Mouse (Mus musculus) frontal cortex, adult 2 months (tissue): ENCODE data around the gene Sin3a. TPM values are rescaled to one million over a fixed set of nuclear protein-coding genes. Genes with fewer than 3 reads are reported as not detected.

Source experiments
- DNase-seq, 2 experiments: peaks; one replicate each; pipeline ENCODE4 v3.0.0; 2022; ENCODE audit warnings: low spot score in 1 of 2; ENCODE audit errors: extremely low spot score in 1 of 2
- polyA plus RNA-seq: library from polyadenylated mRNA; depleted of rRNA; stranded (reverse); fragments of >200 nt; gene quantifications from 2 replicates; pipeline ENCODE4 v1.2.3, GENCODE M21; 2012

Sin3a gene
- polyA plus RNA-seq, 1 experiment: 29.9 TPM

GRCm38 (mm10) chr9:57137246-57137645 is 65.4 kb downstream of the Sin3a start:
- no peak for DNase-seq

- no peak for DNase-seq
These were observed 65.9 kb downstream of the Sin3a start for GRCm38 (mm10) chr9:57137777-57138176.

- DNase-seq: no peak
These were observed 66.7 kb downstream of the Sin3a start for GRCm38 (mm10) chr9:57138507-57138906.

- DNase-seq: no peak
These were observed 67.3 kb downstream of the Sin3a start for GRCm38 (mm10) chr9:57139110-57139509.

GRCm38 (mm10) chr9:57139571-57139970 is 67.7 kb downstream of the Sin3a start:
- DNase-seq: no peak

- DNase-seq: no peak
These were observed 69.8 kb downstream of the Sin3a start for GRCm38 (mm10) chr9:57141417-57142353.

GRCm38 (mm10) chr9:57143212-57143611 is 71.4 kb downstream of the Sin3a start:
- no peak for DNase-seq

GRCm38 (mm10) chr9:57144830-57145229 is 73.0 kb downstream of the Sin3a start:
- no peak for DNase-seq

- DNase-seq: no peak
These were observed 74.7 kb downstream of the Sin3a start for GRCm38 (mm10) chr9:57146451-57147066.

GRCm38 (mm10) chr9:57147205-57148143 is 75.6 kb downstream of the Sin3a start:
- DNase-seq: no peak

- peak; percentile 94 to 96 for DNase-seq
These were observed 76.5 kb downstream of the Sin3a start, which contains the start of gene Neil1 for GRCm38 (mm10) chr9:57148144-57148878. Neil1 (minus strand) TSS chr9:57148305.

- no peak for DNase-seq
These were observed 77.2 kb downstream of the Sin3a start for GRCm38 (mm10) chr9:57149021-57149420.

- no peak for DNase-seq
These were observed 78.4 kb downstream of the Sin3a start for GRCm38 (mm10) chr9:57150192-57150591.

- no peak for DNase-seq
These were observed 80.5 kb downstream of the Sin3a start for GRCm38 (mm10) chr9:57152331-57152730.

GRCm38 (mm10) chr9:57156383-57156782 is 84.5 kb downstream of the Sin3a start:
- no peak for DNase-seq

- no peak for DNase-seq
These were observed 85.0 kb downstream of the Sin3a start for GRCm38 (mm10) chr9:57156823-57157222.

- DNase-seq: peak in 1 of 2 experiments; percentile 35
These were observed 85.7 kb downstream of the Sin3a start for GRCm38 (mm10) chr9:57157499-57157898.

- peak; percentile 93 to 97 for DNase-seq
These were observed 86.2 kb downstream of the Sin3a start, which contains the start of gene Commd4 for GRCm38 (mm10) chr9:57158013-57158470. Commd4 (minus strand) TSS chr9:57158331.

- DNase-seq: no peak
These were observed 86.7 kb downstream of the Sin3a start for GRCm38 (mm10) chr9:57158506-57158905.

- DNase-seq: no peak
These were observed 90.7 kb downstream of the Sin3a start for GRCm38 (mm10) chr9:57162496-57162895.
